Mouse (Mus musculus) liver, adult 2 months (tissue): ENCODE results near the gene Tbc1d16.

ENCODE experiments used
- CTCF ChIP-seq: fragments of 200-500 bp; IDR thresholded peaks from 2 replicates; pipeline ENCODE4 v1.5.1; 2011; ENCODE audit warnings: low read depth, low read length, control low read depth
- POLR2A ChIP-seq: fragments of 200-500 bp; IDR thresholded peaks from 2 replicates; pipeline ENCODE4 v1.6.1; 2011; ENCODE audit warnings: low read length, control low read depth; ENCODE audit not compliant: insufficient read depth; ENCODE audit errors: extremely low read depth

DNA sequence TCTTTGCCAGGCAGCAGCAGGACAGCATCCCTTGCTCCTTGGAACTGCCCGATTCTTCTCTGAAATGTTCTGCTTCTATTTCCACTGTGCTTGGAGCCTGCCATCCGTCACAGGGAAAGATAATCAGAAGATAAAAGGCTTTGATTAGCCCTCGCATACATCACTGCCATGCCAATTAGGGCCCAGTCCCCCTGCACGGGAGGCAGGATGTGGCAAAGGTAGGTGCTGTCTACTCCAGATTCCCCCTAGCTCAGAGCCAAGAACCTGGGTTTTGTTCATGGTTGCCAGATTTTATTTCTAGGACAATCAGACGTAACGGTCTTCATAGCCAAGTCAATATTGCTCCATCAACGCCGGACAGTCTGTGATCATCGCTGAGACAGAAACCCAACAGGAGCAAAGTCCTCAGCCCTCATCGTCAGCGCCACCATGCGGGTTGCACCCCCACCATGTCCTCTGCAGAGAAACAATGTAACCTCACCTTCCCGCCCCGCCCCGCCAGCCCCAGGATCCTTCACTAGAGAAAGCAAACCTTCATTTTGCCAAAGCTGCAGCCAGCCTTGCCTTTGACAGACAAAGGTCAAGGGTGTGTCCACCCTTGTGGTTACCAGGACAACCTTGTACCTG lies 44.5 kb downstream of the Tbc1d16 start:
- TF ChIP-seq CTCF (peak; percentile 28; the same call in 1 of the 2 replicates), POLR2A (no peak)
